Mouse (Mus musculus) megakaryocyte, embryonic 14.5 days (primary cell): ENCODE results near the gene Ip6k1. TPM values are rescaled to one million over a fixed set of nuclear protein-coding genes. Genes with fewer than 3 reads are reported as not detected.

Experiments used
- H3K27me3 ChIP-seq: replicated peaks from 2 replicates; pipeline ENCODE3; 2012; ENCODE audit warnings: inconsistent platforms
- H3K36me3 ChIP-seq: replicated peaks from 2 replicates; pipeline ENCODE3; 2012; ENCODE audit warnings: low read length, inconsistent platforms, mixed read lengths
- H3K4me1 ChIP-seq: 2 replicates; pipeline ENCODE4 v1.6.1; 2012; ENCODE audit warnings: inconsistent platforms
- H3K4me3 ChIP-seq: replicated peaks from 2 replicates; pipeline ENCODE3; 2012; ENCODE audit warnings: moderate library complexity, mild to moderate bottlenecking, inconsistent platforms
- H3K9me3 ChIP-seq: 2 replicates; pipeline ENCODE4 v1.6.1; 2012; ENCODE audit warnings: inconsistent platforms
- FLI1 ChIP-seq: IDR thresholded peaks from 2 replicates; pipeline ENCODE4 v1.6.1; 2012; ENCODE audit warnings: low read length, inconsistent platforms, mixed read lengths
- GATA1 ChIP-seq: IDR thresholded peaks from 3 replicates; pipeline ENCODE4 v1.6.1; 2012; ENCODE audit warnings: mixed read lengths, low read length, inconsistent platforms, borderline replicate concordance
- polyA plus RNA-seq: library from polyadenylated mRNA; stranded (reverse); fragments of >175 nt; gene quantifications from 2 replicates; pipeline ENCODE4 v1.2.3, GENCODE M21; 2012; ENCODE audit warnings: low replicate concordance; ENCODE audit not compliant: insufficient read depth

Gene Ip6k1
- polyA plus RNA-seq, 1 experiment, result 26.3 TPM

- H3K36me3 ChIP-seq, result peaks cover 78% of the 10 kb centered on the region
- peaks cover 87% of the 10 kb centered on the region for H3K4me1 ChIP-seq
- peak overlapping the region; percentile 99 for H3K4me3 ChIP-seq
- H3K27me3 ChIP-seq, result no peaks in the 10 kb centered on the region
- no peaks in the 10 kb centered on the region for H3K9me3 ChIP-seq
- TF ChIP-seq FLI1 (no peak), GATA1 (no peak)
Observed at GRCm38 (mm10) chr9:108048566-108048955, 46.3 kb downstream of the Ip6k1 start.

- peaks cover 80% of the 10 kb centered on the region for H3K36me3 ChIP-seq
- peak within 1 kb of the TSS; percentile 99 for H3K4me3 ChIP-seq
- H3K4me1 ChIP-seq, result peaks cover 91% of the 10 kb centered on the region
- H3K27me3 ChIP-seq, result no peaks in the 10 kb centered on the region
- TF ChIP-seq GATA1, result no peak
- TF ChIP-seq FLI1, result no peak
- H3K9me3 ChIP-seq, result no peaks in the 10 kb centered on the region
Observed at GRCm38 (mm10) chr9:108049016-108049455, 46.7 kb downstream of the Ip6k1 start, which contains the start of gene Gmppb. TSS of gene Gmppb (plus strand) at chr9:108049242.

GRCm38 (mm10) chr9:108049561-108050251, 47.4 kb downstream of the Ip6k1 start:
- H3K27me3 ChIP-seq, result no peaks in the 10 kb centered on the region
- TF ChIP-seq GATA1 (no peak), FLI1 (no peak)
- peak overlapping the region; percentile 99 for H3K4me3 ChIP-seq
- H3K9me3 ChIP-seq, result no peaks in the 10 kb centered on the region
- peaks cover 95% of the 10 kb centered on the region for H3K4me1 ChIP-seq
- H3K36me3 ChIP-seq, result peaks cover 83% of the 10 kb centered on the region

GRCm38 (mm10) chr9:108051184-108051930, 49.1 kb downstream of the Ip6k1 start:
- peaks cover 83% of the 10 kb centered on the region for H3K36me3 ChIP-seq
- peaks cover 94% of the 10 kb centered on the region for H3K4me1 ChIP-seq
- peak overlapping the region; percentile 48 for H3K4me3 ChIP-seq
- TF ChIP-seq FLI1 (no peak), GATA1 (no peak)
- no peaks in the 10 kb centered on the region for H3K27me3 ChIP-seq
- no peaks in the 10 kb centered on the region for H3K9me3 ChIP-seq

GRCm38 (mm10) chr9:108051931-108052220, 49.6 kb downstream of the Ip6k1 start:
- Histone ChIP-seq H3K36me3 (peaks cover 83% of the 10 kb centered on the region), H3K4me1 (peaks cover 91% of the 10 kb centered on the region), H3K9me3 (no peaks in the 10 kb centered on the region), H3K4me3 (no peak overlapping the region), H3K27me3 (no peaks in the 10 kb centered on the region)
- no peak for TF ChIP-seq FLI1
- TF ChIP-seq GATA1, result no peak

- TF ChIP-seq GATA1 (no peak), FLI1 (no peak)
- Histone ChIP-seq H3K36me3 (peaks cover 83% of the 10 kb centered on the region), H3K4me3 (no peak overlapping the region), H3K27me3 (no peaks in the 10 kb centered on the region), H3K9me3 (no peaks in the 10 kb centered on the region), H3K4me1 (peaks cover 91% of the 10 kb centered on the region)
Observed at GRCm38 (mm10) chr9:108052411-108052810, 50.1 kb downstream of the Ip6k1 start.

GRCm38 (mm10) chr9:108052885-108053664, 50.8 kb downstream of the Ip6k1 start, which contains the start of gene Amigo3:
TSS of gene Amigo3 (plus strand) at chr9:108053159.
- no peaks in the 10 kb centered on the region for H3K9me3 ChIP-seq
- no peak for TF ChIP-seq GATA1
- H3K36me3 ChIP-seq, result peaks cover 83% of the 10 kb centered on the region
- no peaks in the 10 kb centered on the region for H3K27me3 ChIP-seq
- peak within 1 kb of the TSS; percentile 91 for H3K4me3 ChIP-seq
- peaks cover 90% of the 10 kb centered on the region for H3K4me1 ChIP-seq

- Histone ChIP-seq H3K4me1 (peaks cover 90% of the 10 kb centered on the region), H3K27me3 (no peaks in the 10 kb centered on the region), H3K4me3 (peak overlapping the region; percentile 91), H3K9me3 (no peaks in the 10 kb centered on the region), H3K36me3 (peaks cover 88% of the 10 kb centered on the region)
- TF ChIP-seq FLI1 (no peak), GATA1 (no peak)
Observed at GRCm38 (mm10) chr9:108053665-108054225, 51.4 kb downstream of the Ip6k1 start.

- H3K36me3 ChIP-seq, result peaks cover 95% of the 10 kb centered on the region
- peaks cover 93% of the 10 kb centered on the region for H3K4me1 ChIP-seq
Observed at GRCm38 (mm10) chr9:108054331-108055040, 52.2 kb downstream of the Ip6k1 start.

More at GRCm38 (mm10) chr9:108054331-108055040, 52.2 kb downstream of the Ip6k1 start:
- no peak for TF ChIP-seq GATA1
- TF ChIP-seq FLI1, result no peak
- H3K27me3 ChIP-seq, result no peaks in the 10 kb centered on the region
- no peaks in the 10 kb centered on the region for H3K9me3 ChIP-seq
- peak overlapping the region; percentile 34 for H3K4me3 ChIP-seq
